Mouse (Mus musculus) frontal cortex, postnatal 10 days (tissue): Measurements from ENCODE around the gene Cftr.

Source experiments
- DNase-seq, 2 experiments: peaks; one replicate each; pipeline ENCODE4 v3.0.0; 2022; ENCODE audit warnings: low spot score in 2 of 2, mixed read lengths in 1 of 2

Gene Cftr

GRCm38 (mm10) chr6:18314365-18314943 lies 144.0 kb downstream of the Cftr start:
- DNase-seq = no peak

- no peak for DNase-seq
These were observed 152.5 kb downstream of the Cftr start for GRCm38 (mm10) chr6:18322950-18323349.

- no peak for DNase-seq
These were observed 164.9 kb downstream of the Cftr start for GRCm38 (mm10) chr6:18335393-18335792.

- no peak for DNase-seq
These were observed 167.8 kb downstream of the Cftr start for GRCm38 (mm10) chr6:18338307-18338706.

- no peak for DNase-seq
These were observed 173.8 kb downstream of the Cftr start for GRCm38 (mm10) chr6:18344272-18344671.

- no peak for DNase-seq
These were observed 178.8 kb downstream of the Cftr start for GRCm38 (mm10) chr6:18349153-18349858.

- no peak for DNase-seq
These were observed 189.7 kb downstream of the Cftr start for GRCm38 (mm10) chr6:18360154-18360553.

GRCm38 (mm10) chr6:18360955-18361354 lies 190.5 kb downstream of the Cftr start:
- no peak for DNase-seq

GRCm38 (mm10) chr6:18362232-18362631 lies 191.7 kb downstream of the Cftr start:
- DNase-seq = no peak

- DNase-seq = no peak
These were observed 198.6 kb downstream of the Cftr start for GRCm38 (mm10) chr6:18369054-18369453.

- no peak for DNase-seq
These were observed 199.2 kb downstream of the Cftr start for GRCm38 (mm10) chr6:18369723-18370122.
